Mouse (Mus musculus) Muller cell, postnatal 12 days (primary cell): ENCODE measurements at regions not wholly inside any gene's neighbourhood (a gene's known extent, or its start where the extent isn't known, plus 50 kb on each side); places are given as distances from the start of the nearest gene placed in this dataset.

Experiments
- DNase-seq: peaks from one replicate; pipeline ENCODE4 v3.0.0-alpha.2; 2015; ENCODE audit errors: inconsistent ontology term

DNA sequence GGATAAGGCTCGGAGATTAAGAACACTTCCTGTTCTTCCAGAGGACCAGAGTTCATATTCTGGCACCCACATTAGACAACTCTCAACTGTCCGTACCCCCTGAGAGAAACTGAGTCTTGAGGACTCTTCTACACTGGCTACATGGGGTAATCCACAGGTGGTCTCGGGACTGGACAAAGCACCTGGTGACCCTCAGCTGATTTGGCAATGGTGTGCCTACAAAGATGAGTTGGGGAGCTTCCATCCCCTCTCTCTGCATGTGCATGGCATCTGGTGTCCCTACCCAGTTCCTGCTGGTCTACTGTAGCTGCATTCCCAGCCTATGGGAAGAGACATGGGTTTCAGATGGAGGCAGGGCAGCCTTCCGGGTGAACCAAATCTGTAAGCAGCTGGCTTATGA lies 61.2 kb upstream of the Kcnj15 start:
- no peak for DNase-seq

DNA sequence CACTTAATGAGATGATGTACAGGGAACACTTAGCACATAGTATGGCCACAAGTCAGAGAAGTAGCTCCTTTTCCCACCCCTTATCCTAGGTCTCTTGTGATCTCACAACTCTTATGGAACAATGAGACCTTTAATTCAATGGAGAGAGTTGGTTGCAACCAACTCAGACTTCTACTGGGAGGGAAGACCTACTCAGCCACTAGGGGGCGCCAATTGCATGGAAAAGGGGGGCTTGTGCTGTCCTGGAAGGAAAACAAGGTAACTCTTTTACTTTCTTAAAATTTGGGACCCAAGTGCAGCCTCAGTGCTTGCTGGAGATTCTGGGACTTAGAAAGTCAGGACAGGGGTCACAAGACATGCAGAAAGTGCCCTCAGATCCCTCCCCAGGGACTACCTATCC lies 60.7 kb upstream of the Kcnj15 start:
- peak; percentile 22 for DNase-seq

GRCm38 (mm10) chr16:95198795-95199563 lies 58.4 kb upstream of the Kcnj15 start:
- DNase-seq, result no peak

GRCm38 (mm10) chr16:95202126-95202883 lies 55.1 kb upstream of the Kcnj15 start:
- no peak for DNase-seq

DNA sequence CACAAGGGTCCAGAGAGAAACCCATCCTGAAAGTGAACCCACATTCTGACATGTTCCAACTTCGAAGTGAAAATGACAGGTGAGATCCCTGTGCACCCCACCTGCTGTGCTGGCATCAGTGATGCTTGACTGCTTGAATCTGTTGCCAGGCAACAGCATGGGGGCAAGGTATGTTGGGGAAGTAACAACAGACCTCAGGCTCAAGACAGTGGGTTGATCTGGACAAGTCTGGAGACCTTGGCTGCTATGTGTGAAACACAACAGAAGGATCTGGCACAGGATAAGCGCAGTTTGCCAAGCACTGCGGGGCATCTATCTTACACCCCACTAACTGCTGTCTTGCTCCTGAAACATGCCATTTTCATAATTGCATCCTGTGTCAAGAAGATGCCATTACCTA lies 54.3 kb upstream of the Kcnj15 start:
- no peak for DNase-seq

DNA sequence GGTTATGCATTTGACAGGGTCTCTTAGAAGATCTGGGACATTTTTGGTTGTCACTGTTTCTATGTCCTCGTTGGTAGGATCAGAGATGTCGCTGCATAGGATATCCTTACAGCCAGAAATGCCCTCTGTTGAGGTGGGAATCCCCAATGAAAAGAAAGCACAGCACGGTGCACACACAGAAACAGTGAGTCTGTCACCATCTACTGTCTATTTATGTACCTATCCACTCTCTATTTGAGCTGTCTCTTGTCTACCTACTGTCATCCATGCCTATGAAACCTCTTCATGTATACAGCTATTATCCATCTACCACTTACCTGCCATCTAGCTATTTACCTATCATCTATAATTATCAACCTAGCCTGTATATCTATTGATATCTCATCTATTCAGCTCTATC lies 53.6 kb upstream of the Kcnj15 start:
- DNase-seq, result no peak

- DNase-seq, result no peak
Observed at GRCm38 (mm10) chr16:95204507-95204906, 52.9 kb upstream of the Kcnj15 start.

GRCm38 (mm10) chr16:95206445-95206844 lies 50.9 kb upstream of the Kcnj15 start:
- no peak for DNase-seq

GRCm38 (mm10) chr16:95207547-95207946 lies 49.8 kb upstream of the Kcnj15 start:
- no peak for DNase-seq
